Mouse (Mus musculus) bone marrow macrophage, adult 2 months (primary cell): ENCODE measurements around the gene Hipk2.
A peak's percentile ranks its signal among the peaks of the same experiment; 100 is the strongest.

Experiments used
- CTCF ChIP-seq: IDR thresholded peaks from 2 replicates; pipeline ENCODE4 v1.5.1; 2012; ENCODE audit warnings: low read depth, mild to moderate bottlenecking, low read length, moderate library complexity
- POLR2A ChIP-seq: IDR thresholded peaks from 2 replicates; pipeline ENCODE4 v1.6.1; 2012; ENCODE audit warnings: mild to moderate bottlenecking, low read depth, low read length, borderline replicate concordance

DNA sequence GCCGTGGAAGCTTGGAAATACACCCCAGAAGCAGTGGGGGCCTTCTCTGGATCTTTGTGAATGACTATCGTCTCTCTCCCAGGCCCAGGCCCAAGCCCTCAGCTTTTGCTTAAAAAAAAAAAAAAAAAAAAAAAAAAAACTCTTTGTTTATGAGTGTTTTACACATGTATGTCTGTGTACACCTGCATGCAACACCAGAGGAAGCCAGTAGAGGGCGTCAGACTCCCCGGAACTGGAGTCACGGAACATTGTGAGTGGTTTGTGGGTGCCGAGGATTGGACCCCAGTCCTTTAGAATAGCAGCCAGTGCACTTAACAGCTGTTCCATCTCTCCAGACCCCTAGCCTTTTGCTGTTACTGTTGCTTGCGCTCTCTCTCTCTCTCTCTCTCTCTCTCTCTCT is 49.8 kb upstream of the Hipk2 start:
- TF ChIP-seq CTCF (peak; percentile 22; the same call in 1 of the 2 replicates), POLR2A (no peak)
